Mouse (Mus musculus): Measurements from ENCODE around the gene Tubd1. TPM values are rescaled to one million over a fixed set of nuclear protein-coding genes. Genes with fewer than 3 reads are reported as not detected.
"Not testable (repeated sequence)": the region's sequence is repeated elsewhere in the genome, so short reads cannot be mapped to it uniquely, and the experiment has no call there.

The Tubd1 gene
- 1 to 10 TPM; 5.5 to 6.2 TPM for total RNA-seq (2021)

DNA sequence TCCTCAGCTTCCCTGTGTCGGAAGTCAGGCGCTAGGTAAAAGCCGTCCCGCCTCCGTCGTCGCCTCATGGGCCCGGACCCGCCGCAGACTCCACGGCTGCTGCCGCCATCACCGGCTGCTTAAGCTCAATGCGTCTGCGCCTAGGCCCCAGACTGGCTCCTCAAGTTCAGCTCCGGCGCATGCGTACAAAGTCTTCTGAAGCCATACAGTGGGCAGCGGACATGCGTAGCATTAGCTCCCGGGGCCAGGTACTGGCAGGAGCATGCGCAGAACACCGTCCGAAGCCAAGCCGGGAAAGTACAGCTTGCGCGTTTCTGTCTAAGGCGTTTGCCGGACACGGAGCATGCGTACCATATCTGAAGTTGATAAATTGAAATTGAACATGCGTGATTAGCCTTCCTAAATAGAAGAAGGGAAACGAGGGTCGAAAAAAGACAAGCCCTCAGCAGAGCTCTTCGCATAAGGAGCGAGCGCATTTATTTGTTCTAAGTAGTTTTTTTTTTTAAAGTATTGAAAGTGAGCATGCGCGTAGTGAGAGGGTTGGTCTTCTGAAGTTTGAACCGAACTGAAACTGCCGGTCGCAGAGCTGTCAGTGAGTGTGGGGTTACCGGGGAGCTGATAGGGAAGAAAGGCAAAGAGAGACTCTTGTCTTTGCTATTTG is at the start of gene Tubd1, which contains the start of gene Rps6kb1:
Tubd1 (plus strand) TSS at position 353 of the 661 bp plus-strand sequence.
Rps6kb1 (minus strand) TSS at position 167 of the 661 bp plus-strand sequence.
- intact Hi-C loops (cut with DNase I): no loop called here
- DNase-seq: peak; percentile 100

DNA sequence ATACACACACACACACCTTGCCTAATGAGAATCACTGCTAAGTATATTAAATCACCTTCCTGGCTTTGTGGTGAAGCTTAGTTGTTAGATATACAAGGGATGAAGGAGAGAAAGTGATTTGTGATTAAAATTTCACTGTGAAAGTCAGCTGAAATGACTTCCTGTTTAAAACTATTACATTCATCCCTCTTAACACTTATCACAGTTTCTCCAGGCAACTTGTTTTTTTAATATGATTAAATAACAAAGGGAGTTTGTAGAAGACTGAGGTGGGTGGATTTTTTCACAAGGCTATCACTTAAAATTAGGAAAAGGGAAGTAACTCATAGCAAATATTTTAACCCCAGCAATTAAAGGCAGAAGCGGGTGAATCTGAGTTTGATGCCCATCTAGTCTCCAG is 47.4 kb upstream of the Tubd1 start:
- intact Hi-C loops (cut with DNase I): no loop called here
- DNase-seq: no peak

DNA sequence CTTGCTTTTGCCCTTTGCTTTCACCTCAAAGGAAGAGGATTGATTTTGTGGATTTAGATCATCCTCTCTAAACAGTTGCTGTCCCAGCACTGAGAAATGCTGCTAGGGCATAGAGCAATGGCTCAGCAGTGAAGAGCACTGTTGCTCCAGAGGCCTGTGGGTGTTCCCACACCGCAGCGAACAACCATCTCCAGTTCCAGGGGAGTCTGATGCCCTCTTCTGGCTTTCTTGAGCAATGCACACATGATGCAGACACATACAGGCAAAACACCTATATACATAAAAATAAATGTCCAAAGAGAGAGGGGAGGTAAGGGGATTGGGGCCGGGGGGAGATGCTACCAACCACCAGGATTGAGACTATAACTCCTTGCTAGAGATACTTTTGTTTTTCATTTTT is 46.9 kb upstream of the Tubd1 start:
- no peak for DNase-seq
- intact Hi-C loops (cut with DNase I): no loop called here

DNA sequence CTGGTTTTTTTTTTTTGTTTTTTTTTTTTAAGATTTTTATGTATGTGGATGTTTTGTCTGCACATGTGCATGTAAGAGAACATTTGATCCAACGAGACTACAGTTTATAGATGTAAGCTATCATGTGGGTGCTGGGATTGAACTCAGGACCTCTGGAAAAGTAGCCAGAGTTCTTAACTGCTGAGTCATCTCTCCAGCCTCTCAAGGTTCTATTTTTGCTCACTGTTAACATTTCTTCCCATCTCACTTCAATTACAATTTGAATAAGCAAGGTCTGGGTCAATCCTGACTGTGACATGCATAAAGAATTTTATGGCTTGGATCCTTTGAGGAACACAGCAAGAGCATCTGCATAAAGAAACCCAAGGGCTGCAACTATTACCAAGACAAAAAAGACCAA is 44.0 kb upstream of the Tubd1 start:
- no peak for DNase-seq
- intact Hi-C loops (cut with DNase I): no loop called here

DNA sequence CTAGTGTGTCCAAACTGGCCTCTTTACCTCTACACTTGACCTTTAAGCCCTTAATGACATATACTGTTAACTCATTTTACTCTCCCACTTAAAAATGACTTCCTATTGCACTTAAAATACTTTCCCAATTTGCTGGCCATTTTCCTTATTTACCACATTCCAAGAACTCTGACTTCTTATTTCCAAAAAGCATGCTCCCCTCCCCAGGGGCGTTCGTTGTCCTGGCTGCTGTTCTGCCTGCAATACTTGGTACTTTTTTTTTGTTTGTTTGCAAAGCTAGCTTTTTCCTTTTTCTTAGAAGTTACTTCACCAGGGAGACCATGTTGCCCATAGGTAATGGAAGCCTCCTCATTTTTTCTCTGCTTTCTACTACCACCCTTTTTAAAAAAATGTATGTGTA is 41.7 kb upstream of the Tubd1 start:
- no peak for DNase-seq
- intact Hi-C loops (cut with DNase I): no loop called here

DNA sequence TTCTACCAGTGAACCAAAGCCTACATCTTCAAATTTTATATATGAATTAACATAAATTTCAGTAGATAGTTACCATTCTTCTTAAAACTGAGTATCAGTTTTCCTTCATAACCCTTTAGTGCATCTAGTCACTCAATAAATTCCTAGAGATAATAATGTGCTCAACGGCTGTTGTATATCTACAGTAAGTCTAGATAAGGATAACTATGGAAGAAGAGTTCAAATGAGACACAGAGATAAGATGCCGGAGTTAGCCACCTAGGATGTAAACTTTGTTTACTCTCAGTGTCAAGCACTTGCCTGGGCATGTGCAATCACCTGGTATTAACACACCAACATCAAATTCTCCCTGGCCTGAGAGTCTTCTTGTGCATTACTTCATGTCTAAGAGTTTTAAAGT is 37.5 kb upstream of the Tubd1 start:
- intact Hi-C loops (cut with DNase I): no loop called here
- no peak for DNase-seq

DNA sequence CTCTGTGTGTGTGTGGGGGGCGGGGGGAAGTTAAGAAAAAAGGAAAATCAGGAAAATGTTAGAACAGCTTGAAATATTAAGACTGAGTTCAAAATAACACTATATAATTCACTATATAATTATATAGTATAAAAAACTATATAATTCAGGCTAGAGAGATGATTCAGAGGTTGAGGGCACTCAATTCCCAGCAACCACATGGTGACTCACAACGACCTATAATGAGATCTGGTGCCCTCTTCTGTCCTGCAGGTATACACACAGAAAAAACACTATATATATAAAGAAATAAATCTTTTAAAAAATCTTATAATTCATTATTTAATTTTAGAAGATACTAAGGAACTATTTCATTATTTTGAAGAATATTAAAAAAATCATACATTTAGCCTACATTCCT is 36.8 kb upstream of the Tubd1 start:
- intact Hi-C loops (cut with DNase I): no loop called here

DNA sequence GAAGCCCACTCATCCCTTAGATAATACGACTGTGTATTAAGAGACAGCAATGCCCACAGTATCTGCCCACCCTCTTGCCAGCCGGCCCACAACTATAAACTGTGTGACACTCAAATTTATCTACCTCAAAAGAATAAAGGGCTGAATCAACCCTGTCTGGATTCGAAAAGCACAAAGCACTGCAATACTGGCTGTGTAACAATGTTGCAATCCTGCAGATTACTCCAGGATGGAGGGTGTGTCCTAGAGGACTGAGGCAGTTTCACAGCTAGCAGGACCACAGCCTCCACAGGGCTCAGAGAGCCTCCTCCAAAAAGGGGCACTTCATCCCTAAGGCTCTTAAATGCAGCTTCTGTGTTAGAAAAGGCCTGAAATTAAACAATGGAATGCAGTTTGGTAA is 28.2 kb upstream of the Tubd1 start:
- intact Hi-C loops (cut with DNase I): no loop called here
- no peak for DNase-seq

More for the DNA sequence above, 36.8 kb upstream of the Tubd1 start:
- DNase-seq: no peak

DNA sequence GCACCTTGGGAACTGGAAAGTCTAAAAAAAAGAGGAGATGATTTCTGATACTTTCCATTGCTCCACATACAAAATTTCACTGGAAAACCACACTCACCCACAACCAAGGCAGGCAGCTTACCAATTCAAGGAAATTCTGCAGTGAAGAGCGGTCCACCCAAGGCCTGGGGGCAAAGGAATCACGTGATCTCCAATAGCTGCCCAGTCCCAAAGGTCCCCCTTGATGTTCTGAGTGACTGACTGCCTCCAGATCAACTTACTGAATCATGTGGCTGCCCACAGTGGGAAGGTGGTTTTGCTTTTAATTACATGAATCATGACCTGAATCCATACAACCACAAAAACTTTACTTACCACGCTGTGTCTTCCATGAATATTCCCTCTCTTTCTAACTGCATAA is 27.6 kb upstream of the Tubd1 start:
- intact Hi-C loops (cut with DNase I): no loop called here
- no peak for DNase-seq

DNA sequence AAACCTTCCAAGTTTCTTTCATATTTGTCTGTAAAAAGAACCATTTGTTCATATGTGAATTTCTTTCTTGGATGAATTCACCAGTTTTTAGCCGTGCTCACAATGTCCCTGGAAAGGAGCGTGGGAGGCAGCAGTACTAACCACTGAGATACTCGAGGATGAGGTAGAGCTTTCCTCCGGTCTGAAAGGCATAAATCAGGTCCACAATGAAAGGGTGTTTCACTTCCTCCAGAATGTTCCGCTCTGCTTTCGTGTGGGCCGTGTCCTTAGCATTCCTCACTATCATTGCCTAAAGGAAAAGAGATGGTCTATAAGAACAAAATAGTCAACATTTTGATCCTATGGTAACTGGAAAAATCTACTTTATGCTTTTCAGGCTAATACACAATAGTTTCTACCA is 25.0 kb upstream of the Tubd1 start:
- intact Hi-C loops (cut with DNase I): no loop called here
- no peak for DNase-seq

DNA sequence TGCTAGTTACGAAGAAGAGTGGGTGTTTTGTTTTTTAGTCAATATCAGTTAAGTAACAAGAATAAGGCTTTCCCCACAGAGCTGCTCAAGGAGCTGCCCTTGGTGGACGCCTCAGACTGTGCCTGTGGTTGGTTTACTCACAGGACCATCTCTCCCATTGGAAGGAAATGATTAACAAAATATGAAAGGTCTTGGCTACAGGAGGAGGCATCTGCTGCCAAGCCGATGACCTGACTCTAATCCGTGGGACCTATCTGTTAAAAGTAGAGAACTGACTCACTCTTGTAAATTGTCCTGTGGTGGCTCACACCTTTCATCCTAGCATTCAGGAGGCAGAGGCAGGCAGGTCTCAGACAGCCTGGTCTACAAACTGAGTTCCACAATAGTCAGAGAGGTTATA is 17.3 kb upstream of the Tubd1 start:
- intact Hi-C loops (cut with DNase I): no loop called here

DNA sequence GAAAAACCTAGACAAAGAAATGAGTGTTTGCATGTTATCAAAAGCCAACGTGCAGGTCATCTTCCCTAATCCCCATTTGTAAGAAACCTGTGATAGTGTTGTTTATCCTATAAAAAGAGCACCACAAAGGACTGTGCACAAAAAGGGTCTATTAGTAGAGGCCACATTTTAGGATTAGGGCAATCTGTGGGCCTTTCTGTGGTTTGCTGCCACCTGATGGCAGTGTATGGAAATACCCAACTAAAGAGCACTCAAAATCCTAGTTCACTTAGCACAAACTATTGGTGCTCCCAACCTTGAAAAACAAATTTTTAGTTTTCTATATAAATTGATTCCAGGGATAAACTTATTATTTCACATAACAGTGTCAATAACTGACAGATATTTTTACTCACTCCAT is 12.0 kb upstream of the Tubd1 start:
- intact Hi-C loops (cut with DNase I): no loop called here
- DNase-seq: peak; percentile 38 to 54

More for the DNA sequence above, 17.3 kb upstream of the Tubd1 start:
- DNase-seq: no peak

DNA sequence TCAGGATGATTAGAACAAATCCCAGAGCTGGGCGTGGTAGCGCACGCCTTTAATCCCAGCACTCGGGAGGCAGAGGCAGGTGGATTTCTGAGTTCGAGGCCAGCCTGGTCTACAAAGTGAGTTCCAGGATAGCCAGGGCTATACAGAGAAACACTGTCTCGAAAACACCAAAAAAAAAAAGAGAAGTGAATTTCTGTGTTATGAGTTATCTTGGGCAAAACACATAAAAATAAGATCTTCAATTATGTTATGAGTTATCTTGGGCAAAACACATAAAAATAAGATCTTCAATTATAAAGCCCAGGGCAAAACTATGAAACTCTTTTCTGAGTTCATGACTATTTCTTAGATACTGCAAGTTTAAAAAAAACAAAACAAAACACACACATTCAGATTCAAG is 11.5 kb upstream of the Tubd1 start:
- intact Hi-C loops (cut with DNase I); DNase-seq: not testable (repeated sequence)

DNA sequence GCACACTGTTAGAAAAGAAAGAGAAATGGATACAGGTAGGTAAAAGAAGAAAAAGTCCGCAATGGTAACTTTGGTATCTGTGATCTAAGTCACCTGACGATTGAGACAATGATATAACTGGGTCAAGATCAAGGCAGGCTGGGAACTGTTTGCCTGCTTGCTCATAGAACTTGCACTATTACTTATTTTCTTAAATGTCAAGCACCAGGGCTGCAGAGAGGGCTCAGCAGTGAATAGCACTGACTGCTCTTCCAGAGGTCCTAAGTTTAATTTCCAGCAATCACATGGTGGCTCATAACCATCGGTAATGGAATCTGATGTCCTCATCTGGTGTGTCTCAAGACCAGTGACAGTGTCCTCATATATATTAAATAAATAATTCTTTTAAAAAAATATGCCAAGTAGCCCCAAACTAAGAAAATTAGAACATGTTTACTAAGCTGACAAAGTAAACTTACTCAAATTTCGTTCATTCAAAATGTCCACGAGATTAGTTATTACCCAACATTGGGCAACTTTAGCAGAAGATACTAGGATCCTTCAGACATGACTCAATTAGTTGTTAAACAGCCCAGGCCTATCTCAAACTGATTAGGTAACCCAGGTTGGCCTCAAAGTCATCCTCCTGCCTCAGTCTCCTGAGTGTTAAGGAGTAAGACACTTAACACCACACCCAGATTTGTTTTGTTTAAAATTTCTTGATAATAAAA is 10.4 kb upstream of the Tubd1 start:
- intact Hi-C loops (cut with DNase I): no loop called here
- no peak for DNase-seq

DNA sequence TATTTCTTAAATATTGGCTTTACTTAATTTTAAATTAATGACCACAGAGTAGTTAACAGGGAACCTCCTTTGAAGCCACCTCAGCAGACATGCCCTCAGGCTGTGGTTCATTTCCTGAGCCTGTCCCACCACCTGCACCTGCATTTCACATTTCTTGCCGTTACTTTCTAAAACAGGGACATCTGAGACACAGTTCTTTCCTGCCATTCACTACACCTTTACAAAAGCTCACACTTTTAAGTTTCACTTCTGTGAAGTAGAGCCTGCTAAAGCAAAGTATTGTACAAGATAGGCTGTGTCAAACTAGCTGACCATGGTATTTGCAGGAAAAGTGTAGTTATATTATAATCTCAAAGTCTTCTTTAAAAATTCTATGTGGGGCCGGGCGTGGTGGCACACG is 6.0 kb upstream of the Tubd1 start:
- DNase-seq: no peak
- intact Hi-C loops (cut with DNase I): no loop called here

DNA sequence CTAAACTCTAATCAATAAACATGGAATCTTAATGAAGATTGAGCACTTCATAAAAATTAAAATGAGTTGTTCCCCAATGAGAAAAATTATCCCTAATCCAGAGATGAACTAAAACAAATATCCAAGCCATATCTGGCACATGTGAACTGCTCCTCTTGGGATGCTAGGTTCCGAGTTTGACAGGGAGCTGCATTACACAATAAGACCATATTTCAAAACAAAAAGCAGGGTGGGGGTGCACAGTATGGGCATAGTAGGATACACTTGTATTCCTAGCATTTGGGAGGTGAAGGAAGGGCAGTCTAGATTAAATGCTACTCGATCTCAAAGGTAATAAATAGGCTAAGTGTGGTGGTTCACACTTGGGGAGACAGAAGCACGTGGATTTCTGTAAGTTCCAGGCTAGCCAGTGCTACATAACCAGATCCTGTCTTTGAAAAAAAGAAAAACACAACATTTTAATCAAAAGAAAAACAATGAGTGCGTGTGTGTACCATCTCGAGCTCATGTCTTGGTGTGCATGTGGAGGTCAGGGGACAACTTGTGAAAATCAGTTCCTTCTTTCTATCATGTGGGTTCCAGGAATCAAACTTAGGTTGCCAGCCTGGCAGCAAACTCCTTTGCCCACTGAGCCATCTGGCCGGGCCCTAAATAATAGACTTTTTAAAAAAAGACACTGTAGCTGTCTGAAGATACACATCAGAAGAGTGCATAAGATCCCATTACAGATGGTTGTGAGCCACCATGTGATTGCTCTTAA is 4.9 kb upstream of the Tubd1 start:
- intact Hi-C loops (cut with DNase I): no loop called here
- DNase-seq: no peak

DNA sequence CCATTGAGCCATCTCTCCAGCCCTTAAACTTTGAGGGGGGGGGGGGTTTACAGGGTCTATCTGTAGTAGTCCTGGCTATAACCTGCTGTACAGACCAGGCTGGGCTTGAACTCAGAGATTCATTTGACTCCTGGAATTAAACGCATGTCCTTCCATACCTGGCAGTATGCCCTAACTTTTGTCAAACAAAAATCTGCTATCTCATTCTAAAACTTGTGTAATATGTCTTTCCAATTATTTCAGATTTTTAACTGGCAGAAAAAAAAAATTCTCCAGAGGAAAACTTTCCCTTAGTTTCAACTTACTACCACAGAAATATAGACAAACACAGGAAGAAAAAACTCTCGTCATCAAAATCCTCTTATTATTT is 4.3 kb upstream of the Tubd1 start:
- intact Hi-C loops (cut with DNase I): no loop called here
- DNase-seq: no peak

DNA sequence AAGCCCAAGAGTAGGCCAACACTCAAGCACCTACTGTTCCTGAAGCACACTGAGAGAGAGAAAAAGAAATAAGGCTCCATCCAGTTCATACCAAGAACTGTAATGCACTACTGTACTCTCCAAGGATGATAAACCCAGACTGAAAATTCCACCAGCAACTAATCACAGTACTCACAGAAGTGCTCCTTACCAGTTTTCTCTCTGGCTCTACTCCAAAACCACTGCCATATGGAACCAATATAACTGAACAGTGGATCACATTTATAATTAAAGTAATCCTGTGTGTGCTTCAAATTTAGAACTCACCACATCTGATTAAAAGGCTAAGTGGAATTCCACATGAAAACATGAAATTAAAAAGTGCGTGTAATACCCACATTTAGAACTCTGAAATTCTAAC is 1.9 kb upstream of the Tubd1 start:
- no peak for DNase-seq
- intact Hi-C loops (cut with DNase I): no loop called here

DNA sequence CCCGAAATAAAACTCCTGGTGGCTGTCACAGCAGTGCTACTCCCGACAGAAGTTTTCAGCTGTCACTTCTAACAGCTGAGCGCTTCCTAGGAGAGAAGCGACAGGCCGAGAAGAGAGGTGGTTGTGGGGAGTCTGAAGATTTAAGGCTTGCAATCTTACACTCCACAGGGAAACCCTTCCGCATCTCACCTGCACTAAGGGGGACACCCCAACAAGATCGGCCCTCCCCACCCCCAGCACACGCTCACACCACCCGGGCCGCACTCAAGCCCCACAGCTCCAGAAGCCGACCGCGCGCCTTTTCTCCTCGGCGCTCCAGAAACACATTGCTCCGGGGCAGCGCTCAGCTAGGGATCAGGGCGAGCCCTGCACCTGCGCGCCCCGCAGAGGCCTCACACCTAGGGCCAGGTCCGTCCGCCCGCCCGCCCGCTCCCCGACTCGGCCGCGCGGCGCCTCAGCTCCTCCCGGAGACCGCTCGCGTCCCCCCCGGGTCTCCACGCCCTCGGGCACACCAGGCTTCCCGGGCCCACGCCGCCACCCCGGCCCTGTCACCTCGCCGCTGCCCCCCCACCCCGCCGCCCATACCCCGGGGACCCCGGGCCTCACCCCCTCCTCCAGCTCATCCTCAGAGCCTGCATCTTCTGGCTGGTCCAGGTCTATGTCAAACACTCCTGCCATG is 692 bp upstream of the Tubd1 start:
- DNase-seq: peak in 1 of 2 experiments; percentile 38
- intact Hi-C loops (cut with DNase I): no loop called here

DNA sequence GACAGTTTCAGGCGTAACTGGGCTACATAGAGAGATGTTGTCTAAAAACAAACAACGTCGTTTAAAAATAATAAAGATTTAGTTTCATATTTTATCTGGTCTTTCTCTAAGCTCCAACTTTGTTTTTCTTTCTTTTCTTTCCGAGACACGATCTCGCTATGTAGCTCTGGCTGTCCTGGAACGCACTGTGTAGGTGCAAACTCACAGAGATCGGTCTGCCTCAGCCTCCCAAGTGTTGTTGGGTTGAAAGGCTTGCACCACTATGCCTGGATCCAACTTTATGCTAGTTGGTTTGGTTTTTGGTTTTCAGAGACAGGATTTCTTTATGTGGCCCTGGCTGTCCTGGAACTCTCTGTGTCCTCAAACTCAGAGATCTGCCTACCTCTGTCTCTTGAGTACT is 765 bp downstream of the Tubd1 start:
- intact Hi-C loops (cut with DNase I): no loop called here

DNA sequence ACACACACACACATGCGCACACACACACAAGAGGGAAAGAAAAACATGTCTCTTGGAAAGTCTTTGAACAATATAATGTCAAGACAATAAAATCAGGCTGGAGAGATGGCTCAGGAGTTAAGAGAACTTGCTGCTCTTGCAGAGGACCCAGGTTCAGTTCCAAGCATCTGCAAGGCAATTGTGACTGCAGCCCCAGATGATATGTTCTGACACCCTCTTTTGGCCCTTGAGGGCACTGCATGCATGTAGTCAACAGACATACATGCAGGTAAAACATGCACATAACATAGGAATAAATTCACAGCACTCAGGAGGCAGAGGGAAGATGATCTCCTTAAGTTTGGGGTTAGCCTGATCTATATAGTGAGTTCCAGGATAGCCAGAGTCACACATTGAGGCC is 2.6 kb downstream of the Tubd1 start:
- intact Hi-C loops (cut with DNase I): no loop called here
- DNase-seq: no peak

More for the DNA sequence above, 765 bp downstream of the Tubd1 start:
- no peak for DNase-seq
